Mouse (Mus musculus): ENCODE measurements around the gene Svop.

DNA sequence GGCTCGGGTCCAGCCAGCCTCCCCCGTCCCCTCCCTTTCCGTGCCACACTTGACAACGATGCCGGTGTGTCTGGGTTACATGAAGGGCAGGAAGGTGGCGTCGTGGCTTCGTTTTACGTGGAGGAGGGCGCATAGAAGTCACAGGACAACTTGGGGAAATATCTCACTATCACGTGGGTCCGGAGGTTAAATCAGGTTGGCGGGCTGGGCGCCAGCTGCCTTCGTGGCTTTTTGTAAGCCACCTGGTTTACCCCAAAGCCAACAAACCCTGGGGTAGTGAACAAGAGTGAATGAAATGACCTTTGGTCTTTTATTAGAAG, 40.1 kb upstream of the Svop start:
- TF ChIP-seq TAL1 (IDR thresholded peaks at IDR 0.05; ENCODE audit: low read length), result no peak
- TF ChIP-seq GATA1 (IDR thresholded peaks at IDR 0.05; ENCODE audit: low read length), result no peak

Measured in erythroblast, embryonic 14.5 days (primary cell).